Mouse (Mus musculus): ENCODE results near the gene Smyd3.

The Smyd3 gene

DNA sequence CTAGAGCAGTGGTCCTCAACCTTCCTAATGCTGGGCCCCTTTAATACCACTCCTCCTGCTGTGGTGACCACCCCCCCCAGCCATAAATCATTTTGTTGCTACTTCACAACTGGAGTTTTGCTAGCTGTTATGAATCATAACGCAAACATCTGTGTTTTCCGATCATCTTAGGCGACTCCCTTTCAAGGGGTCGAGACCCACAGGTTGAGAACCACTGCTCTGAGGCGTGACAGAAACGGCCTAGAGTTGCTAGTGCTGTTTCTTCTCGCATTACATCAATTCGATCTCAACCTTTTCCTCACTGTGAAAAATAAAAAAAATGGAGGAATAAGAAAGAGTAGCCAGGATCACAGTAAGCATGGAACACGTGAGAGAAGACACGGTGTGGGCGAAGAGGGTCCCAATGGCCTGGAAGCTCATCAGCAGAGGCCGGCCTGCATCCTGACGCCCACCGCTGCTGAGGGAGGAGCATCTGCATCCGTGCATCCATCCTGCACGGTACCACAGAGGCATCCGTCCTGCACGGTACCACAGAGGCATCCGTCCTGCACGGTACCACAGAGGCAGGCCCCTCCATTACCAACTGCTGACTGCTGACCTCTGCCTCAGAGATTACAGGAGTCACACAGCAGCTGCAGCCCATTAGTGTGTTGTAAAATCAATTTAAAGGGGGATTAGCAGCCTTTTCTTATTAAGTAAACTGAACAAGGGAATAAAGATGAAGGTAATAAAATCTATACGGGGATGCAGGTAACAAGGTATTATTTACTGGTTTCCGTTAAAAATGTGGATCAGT, 56.6 kb downstream of the Smyd3 start:
- intact Hi-C loops (cut with DNase I), result no loop called here

DNA sequence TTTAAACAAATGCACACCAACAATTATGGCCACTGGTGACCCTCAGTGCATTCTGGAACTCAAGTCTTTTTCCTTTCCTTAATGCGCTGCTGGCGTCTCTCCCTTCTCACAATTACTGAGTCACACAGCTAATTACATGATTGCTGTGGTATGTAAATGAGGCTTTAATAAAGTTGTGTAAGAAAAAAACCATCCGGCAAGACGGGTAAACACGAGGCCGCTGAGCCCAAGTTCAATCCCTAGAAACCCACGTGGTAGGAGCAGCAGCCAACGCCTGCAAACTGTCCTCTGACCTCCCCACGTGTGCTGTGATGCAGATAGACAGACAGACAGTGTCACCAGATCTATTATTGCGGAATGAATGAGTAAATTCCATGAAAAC, 58.9 kb downstream of the Smyd3 start:
- intact Hi-C loops (cut with DNase I), result no loop called here

DNA sequence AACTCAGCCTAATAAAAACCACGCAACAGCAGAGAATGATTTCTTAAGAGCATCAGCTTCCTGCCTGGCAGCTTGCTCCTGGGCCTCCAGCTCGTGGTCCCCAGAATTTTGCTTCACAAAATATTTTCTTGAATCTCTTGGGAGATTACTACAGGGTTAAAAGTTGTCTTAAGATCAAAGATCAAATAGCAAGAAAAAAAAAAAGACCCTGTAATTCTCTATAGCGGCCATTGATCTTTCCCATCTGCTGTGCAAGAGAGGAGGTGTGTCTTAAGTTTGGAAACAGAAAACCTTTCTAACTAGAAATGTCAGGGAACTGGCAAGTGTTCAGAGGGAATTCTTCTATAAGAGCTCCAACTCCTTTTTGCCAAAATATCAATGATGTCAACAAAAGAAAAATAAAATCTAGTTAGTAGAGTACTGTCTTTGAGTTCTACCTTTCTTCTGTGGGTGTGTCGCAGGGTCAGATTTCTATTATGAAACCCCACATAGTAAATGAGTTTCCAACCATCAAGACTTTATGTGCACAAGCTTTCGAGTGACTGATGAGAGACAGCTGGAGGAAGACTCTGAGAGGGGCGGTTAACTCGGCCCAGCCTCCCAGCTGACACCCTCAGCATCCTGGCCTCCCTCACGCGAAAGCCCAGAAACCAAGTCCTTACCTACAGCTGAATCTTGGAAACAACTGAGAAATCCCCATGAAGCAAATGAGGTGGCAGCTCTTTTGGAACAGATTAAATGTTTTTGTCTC, 59.4 kb downstream of the Smyd3 start:
- intact Hi-C loops (cut with DNase I), result no loop called here

DNA sequence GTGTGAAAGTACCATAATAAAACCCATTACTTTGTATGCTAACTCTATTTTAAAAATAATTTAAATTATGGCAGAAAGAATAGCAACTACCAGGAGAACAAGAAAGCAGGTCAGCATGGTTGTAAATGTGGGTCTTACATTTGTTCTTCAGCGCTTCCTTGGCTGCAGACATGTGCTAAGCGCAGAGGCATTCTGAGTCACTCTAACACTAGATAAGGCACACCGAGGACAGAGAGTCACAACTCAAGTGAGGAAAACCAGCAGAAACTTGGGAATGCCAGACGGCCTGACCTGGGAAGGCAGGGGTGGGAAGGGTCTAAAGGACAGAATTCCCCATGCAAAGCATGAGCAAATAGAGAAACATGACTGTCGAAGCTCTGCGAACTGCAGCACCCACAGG, 63.2 kb downstream of the Smyd3 start:
- intact Hi-C loops (cut with DNase I), result no loop called here

DNA sequence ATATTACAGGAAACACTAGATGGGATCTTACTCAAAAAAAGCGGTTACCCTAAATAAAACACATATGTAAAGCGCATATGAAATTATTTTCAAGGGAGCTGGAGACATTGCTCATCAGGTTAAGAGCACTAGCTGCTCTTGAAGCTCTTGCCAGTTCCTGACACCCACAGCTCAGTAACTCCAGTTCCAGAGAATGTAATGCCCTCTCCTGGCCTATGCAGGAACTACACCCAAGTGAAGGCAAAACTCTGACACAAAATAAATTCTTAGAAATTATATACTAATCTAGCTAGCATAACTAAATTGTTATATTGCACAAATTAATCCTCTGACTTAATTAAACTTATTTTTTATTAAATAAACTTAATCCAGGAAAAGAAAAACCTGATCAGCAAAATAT, 66.6 kb downstream of the Smyd3 start:
- intact Hi-C loops (cut with DNase I), result no loop called here

DNA sequence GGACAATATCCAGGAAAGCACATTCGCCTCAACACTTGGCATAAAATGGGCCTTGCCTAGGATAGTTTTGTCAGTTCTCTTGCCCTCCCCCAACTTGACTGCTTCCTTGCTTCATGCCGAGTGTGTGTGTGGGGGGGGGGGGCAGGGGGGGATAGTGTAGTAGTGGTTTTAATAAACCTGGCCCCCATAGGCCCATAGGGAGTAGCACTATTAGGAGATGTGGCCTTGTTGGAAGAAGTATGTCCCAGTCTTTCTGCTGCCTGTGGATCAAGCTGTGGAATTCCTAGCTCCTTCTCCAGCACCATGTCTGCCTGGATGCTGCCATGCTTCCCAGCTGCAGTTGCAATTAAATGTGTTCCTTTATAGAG, 71.0 kb downstream of the Smyd3 start:
- intact Hi-C loops (cut with DNase I), result no loop called here

DNA sequence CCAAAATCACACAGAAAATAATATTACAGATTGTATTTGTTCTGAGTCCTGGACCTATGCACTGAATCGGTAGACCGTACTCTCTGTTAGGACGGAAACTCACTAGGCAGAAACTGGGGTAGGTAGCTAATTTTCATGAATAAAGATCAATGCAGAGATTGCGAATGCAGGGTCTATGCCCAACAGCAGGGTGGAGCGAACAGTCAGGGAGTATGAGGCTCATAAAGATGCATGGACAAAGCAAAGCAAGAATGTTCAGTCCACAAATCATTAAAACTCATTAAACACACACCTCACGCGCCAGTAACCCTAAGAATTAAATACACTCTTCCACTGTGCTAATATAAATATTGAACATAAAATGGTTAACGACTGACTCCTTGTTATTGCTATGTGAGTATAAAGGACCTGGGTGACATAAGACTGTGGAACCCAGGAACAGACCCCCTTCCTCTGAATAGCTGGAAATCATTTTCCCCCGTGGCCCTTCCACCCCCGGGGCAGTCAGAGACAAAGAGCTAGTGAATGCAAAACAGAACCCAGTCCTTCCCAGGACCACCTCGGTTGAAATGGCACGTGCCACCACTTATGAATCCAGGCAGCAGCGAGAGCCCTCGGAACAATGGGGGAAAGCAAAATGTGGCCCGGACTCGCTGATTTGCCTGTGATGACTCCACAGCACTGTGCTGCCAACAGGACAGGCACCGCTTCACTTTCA, 71.6 kb downstream of the Smyd3 start:
- intact Hi-C loops (cut with DNase I), result no loop called here

DNA sequence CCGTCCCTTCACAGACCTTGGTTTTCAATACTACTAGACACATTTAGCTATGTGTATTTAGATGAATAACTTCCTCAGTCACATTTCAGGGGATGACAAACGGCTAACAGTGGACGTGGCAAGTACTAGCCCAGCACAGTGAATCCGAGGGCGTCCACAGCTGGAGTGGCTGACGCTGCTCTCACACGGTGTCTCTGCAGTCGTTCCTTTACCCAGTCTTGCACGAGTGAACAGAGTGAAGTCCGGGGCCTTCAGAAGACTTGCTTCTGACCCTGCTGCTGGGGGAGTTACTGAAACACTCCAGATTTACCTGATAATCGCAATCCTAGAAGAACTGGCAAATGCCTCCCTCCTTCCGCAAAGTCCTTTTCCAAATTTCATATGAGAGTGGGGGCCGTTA, 74.0 kb downstream of the Smyd3 start:
- intact Hi-C loops (cut with DNase I), result no loop called here

DNA sequence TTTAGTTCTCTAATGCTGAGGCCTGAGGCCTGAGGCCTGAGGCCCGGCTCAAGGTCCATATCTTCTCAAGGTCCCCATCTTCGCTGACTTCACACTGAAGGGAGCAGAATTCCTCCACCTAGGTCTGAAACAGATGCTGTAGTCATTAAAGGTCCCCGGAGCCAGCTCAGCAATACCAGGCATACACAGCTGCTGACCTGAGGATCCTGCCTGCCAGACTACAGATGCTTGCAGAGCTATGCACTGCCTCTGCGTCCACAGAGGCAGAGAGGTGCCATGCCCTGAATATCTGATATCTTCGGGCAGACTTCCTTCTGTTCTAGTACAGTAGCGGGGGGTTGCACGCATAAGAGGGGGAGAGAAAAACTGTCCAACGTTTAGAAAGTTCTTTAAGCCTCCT, 74.4 kb downstream of the Smyd3 start:
- intact Hi-C loops (cut with DNase I), result no loop called here

DNA sequence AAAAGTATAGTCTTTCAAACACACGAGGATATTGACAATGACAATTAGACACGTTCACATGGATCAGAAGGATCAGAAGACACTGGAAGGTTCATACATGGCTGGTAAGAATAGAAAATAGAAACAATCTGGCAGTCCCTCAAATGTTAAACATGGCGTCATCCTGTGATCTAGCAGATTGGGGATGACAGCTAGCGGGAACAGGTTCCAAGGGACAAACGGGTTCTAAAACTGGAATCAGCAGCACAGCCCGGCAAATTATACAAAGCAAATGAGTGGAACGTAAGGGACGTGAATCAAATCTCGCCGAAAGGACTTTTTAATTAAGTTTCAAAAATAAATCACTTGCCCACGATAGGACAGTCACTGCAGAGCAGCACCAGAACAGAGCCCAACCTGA, 81.2 kb downstream of the Smyd3 start:
- intact Hi-C loops (cut with DNase I), result no loop called here

DNA sequence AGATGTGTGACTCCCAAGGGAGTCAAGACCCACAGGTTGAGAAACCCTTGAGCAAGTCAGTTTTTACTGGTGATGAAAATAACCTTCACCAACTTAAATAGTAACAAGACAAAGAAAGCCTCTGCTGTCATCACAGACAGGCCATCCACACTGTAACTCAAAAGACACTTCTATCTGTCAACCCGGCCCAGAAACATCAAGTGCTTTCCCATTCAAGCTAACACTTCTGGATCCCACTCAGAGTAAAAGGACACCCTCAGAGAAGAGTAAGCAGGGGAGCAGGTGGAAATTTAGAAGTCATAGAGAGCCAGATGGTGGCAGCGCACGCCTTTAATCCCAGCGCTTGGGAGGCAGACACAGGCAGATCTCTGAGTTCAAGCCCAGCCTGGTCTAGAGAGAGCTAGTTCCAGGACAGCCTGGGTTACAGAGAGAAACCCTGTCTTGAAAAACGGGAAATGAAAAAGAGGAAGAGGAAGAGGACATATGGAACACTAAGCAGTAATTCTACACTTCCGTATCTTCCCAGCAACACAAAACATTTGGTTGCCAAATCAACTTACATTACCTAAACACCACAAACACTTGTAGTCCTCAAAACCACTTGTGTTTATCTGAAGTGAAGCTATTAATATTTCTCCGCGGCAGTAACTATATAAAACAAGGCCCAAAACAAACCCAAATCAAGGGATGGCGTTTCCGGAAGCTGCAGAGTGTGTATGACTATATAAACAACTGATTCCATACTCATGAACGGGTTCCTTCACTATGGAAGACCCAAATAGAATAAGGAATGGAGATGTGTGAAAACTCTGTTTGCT, 83.2 kb downstream of the Smyd3 start:
- intact Hi-C loops (cut with DNase I), result no loop called here

DNA sequence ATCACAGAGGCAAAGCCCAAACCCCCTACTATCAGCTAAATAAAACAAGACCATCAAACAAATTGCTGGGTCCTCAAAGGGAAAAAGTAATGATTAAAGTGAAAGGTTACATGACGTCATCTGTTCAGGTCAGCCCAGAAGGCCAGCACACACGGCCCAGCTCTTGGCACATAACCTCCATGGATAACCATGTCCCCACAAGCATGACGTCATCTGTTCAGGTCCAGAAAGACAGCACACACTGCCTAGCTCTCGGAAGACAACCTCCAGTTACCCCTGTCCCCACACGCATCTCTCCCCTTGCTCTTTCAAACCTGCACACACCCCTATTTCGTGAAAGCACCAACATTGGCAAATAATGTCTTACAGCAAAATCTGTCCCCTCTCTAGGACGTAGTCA, 84.0 kb downstream of the Smyd3 start:
- intact Hi-C loops (cut with DNase I), result no loop called here

DNA sequence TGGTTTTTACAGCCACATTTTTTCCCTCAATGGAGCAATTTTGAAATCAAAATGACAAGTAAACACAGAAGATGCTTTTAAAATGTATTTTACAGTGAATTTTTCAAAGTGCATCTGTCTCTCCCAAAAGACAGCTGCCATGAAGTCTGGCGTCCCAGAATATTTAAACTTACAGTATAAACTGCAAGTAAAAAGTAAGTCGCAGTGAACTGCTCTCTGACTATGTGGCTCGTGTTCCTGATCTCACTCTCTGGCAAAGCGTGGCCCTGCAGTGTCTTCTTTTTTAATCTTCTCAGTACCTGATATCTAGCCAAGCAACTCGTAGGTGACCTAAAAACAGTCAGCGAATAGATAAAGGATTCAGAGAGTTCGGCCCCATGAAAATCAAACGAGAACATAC, 84.5 kb downstream of the Smyd3 start:
- intact Hi-C loops (cut with DNase I), result no loop called here

DNA sequence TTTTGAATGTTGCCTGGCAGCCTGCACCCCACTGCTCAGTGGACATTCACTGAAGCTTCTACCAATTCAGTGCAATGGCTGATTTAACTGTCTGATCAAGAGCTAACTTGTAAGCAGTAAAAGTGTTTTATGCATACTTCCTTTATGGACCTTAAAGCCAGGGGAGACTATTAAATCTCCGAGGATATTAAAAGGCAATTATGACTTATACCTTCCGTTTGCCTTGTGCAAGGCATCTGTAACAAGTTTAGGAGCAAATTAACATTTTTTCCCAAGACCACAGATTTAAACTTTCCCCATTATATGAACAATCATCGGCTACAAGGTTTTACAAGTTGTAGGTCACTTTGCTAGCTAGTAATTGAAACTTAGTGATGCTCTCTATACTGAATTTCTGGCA, 87.8 kb downstream of the Smyd3 start:
- intact Hi-C loops (cut with DNase I), result no loop called here

DNA sequence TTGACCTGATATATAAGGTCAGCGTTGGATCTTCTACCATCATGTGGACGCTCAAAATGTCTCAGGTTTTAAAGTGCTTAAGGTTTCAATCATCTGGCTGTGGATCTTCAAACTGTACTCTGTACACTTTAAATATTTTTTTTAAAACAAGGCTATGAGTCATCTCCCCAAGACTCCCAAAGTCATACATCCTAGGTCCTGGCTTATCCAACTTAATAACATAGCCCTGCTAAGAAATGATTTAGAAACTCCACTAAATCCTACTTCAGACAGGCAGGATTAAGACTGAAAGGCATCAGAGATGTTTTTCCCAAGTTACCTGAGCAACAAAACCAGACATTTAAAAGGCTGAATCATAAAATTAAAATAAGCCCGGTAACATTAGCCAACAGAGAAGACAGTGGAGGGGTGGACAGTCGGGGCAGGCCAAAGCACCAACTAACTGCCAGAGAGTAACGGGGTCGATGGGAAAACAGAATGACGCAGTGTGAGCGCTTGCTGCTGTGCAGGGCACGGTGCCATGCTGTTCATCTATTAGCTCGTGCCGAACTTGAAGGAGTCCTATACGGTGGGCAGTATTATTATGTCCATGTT, 92.9 kb downstream of the Smyd3 start:
- intact Hi-C loops (cut with DNase I), result no loop called here

DNA sequence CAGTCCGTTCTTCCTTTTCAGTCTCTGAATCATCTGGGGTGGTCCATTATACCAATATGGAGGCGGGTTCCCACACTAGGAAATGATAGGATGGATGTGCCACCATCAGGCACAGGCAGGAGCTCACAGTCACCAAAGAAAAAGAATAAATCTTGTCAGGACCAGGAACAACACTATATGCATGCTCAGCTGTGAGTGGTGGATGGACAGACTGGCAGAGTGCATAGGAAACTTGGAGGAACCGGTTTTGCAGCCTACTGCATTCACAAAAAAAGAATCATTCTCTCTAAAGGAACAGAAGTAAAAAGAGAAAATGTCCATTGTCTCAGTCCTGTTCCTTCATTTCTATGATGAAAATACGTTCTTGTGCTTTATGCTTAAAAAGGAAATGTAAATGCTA, 98.8 kb downstream of the Smyd3 start:
- intact Hi-C loops (cut with DNase I), result no loop called here

DNA sequence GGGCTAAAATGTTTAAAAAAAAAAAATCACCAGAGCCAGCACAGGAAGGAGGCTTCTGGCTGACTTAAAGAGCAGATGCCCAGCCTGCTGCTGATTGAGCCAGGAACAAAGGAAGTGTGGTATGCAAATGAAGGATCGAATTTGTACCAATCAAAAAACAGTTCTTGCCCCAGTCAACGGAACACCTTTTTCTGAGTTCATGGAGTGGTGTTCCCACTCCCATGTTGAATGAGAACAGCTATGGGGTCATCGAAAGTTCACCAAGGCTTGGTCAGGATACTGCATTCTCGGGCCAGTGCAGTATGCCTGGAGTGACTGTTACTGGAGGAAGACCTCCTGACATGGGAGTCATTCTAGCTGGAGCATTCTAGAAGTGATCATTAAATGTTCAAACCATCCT, 109.8 kb downstream of the Smyd3 start:
- intact Hi-C loops (cut with DNase I), result no loop called here

DNA sequence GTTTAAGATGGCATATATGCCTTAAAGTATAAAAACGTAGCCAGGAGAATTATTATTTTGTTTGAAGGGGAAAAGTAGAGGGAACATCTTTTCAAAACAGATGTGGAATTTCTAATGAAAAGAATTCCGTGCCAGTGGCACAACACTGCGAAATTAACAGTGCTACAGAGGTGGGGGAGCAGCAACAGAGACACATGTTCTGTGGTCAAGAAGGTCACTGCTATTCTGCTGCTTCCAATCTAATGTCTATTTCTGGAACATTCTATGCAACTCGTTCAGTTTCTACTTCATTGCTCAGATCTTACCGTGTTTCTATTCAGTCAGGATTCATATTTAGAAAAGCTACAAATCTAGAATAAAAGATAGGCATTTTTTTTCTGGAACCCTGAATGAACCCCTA, 117.0 kb downstream of the Smyd3 start:
- intact Hi-C loops (cut with DNase I), result no loop called here

DNA sequence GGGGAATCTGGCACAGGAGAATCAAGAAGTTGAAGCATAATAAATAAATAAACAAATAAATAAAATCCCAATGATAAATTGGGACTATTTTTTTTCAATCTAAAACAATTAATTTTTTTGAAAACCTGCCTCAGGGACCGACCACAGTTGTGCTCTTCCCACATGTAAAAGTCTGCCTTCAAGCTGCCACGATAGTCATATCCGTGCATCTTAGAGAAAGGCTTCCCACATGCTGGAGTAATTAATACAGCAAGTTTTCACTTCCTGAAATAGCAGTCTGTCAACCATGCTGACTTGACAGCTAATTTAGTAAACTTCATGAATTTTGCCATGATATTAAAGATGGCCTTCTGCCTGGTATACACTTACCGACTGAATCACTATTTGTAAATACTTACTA, 119.2 kb downstream of the Smyd3 start:
- intact Hi-C loops (cut with DNase I), result no loop called here

DNA sequence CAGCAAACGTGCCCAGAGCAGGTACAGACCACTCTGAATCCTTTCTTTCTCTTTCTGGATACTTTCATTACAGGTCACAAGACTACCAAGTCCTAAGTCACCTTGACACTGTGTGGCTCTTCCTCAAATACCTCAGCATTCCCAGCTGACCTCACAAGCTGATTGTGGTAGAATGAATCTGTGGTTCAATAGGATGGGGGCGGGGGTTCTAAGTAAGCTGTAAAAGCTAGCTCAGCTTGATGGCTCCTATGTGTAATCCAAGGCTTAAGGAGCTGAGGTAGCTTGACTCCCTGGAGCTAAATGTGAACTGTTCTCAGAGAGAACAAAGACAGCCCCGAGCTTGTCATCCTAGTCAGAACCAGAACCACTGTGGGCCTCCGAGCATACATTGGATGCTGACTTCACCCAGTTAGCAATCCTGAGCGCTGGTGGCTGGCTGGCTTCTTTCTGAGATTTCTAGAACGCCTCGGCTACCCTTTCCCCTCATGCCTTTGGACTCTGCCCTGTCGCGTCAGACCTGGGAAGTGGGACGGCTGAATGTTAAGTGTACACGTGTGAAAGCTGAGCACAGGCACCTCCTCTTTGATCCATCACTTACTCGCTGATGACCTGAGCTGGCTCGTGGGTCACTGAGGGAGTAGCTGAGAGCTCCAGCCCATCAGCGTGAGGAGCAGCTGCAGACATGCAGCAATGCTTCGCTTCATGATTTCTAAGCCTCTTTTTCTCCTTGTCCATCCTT, 131.4 kb downstream of the Smyd3 start:
- intact Hi-C loops (cut with DNase I), result no loop called here

DNA sequence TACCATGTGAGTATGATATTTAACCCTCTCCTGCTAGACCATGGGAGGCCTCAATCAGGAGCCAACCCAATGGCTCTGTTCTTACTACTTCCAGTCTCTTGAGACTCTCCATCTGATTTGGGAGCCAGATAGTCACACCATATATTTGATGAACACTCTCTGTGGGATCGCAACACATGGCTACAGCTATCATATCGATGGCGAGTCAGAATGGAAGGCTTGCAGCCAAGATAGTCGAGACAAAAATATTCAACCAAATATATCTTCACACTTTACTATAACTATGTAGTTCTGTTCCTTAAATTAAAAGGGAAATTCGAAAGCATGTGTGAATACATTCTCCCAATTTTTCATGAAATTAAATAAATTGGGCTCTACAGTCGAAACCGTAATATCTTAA, 132.2 kb downstream of the Smyd3 start:
- intact Hi-C loops (cut with DNase I), result no loop called here

All from adrenal gland (tissue).